Mouse (Mus musculus): ENCODE results near the gene Pakap. TPM values are rescaled to one million over a fixed set of nuclear protein-coding genes. Genes with fewer than 3 reads are reported as not detected.

The Pakap gene
- polyA plus RNA-seq, 1 experiment = 0.63 TPM

DNA sequence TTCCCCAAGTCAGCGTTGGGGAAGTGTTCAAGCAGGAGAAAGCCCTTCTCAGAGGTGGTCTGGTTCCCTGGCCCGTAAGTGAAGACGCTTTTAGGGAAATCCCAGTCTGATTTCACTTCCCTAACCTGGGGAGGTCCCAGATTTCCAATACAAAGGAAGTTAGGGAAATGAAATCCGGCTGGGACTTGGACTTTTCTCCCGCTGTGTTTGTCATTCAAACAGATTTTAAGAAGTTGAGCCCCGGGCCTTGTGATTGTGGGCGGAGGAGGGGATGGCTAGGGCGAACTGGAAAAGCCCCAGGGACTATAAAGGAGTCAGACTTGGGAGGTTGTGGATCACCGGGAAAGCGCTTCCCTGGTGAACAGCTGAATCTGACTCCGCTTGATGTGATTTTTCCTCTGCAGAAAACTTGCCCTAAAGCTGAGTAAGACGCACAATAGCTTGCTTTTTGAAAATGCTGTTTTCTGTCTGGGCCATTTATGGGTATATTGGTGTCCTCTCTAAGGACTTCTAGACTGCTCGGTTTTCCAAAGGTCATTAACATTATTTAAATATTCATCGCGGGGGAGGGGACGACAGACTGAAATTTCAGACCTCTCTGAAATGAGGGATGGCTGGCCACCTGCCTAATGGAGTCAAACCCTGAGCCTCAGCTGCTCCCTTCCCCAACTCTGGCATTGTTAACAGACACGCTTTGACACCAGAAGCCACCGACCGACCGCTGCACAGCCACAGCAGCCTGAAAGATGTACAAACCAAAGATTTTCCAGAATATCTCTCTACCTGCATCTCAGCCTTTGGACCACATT, 213.1 kb downstream of the Pakap start:
- no peak overlapping the region for H3K4me3 ChIP-seq (replicated peaks)
- peaks cover 22% of the 10 kb centered on the region for H3K4me1 ChIP-seq
- H3K9me3 ChIP-seq = no peaks in the 10 kb centered on the region
- H3K27me3 ChIP-seq (replicated peaks) = peaks cover 39% of the 10 kb centered on the region
- TF ChIP-seq GATA1 (IDR thresholded peaks at IDR 0.05; ENCODE audit: borderline replicate concordance, low read length) (no peak), FLI1 (IDR thresholded peaks at IDR 0.05; ENCODE audit: low read length) (no peak)
- no peaks in the 10 kb centered on the region for H3K36me3 ChIP-seq (replicated peaks; ENCODE audit: low read length)

DNA sequence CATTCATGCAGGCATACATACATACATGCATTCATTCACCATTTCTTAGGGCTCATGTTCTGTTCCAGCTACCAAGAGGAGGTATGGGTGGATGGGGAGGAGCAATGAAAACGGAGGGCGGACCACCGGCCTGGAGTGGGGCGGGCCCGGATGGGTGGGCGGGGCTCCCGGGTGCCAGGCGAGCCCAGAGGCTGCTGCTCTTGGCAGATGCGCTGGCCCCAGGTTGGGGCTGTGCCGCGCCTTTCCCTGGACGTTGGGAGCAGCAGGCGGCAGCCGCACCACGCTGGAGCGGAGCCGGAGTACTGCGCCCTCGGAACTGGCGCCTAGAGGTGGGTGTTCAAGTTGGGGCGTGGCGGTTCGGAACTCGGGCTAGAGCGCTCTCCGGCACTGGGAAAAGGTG, 214.0 kb downstream of the Pakap start:
- H3K4me1 ChIP-seq = peaks cover 20% of the 10 kb centered on the region
- H3K9me3 ChIP-seq = no peaks in the 10 kb centered on the region
- peaks cover 38% of the 10 kb centered on the region for H3K27me3 ChIP-seq (replicated peaks)
- peak overlapping the region; percentile 91 for H3K4me3 ChIP-seq (replicated peaks)
- no peak for TF ChIP-seq GATA1 (IDR thresholded peaks at IDR 0.05; ENCODE audit: borderline replicate concordance, low read length)
- TF ChIP-seq FLI1 (IDR thresholded peaks at IDR 0.05; ENCODE audit: low read length) = no peak
- no peaks in the 10 kb centered on the region for H3K36me3 ChIP-seq (replicated peaks; ENCODE audit: low read length)

DNA sequence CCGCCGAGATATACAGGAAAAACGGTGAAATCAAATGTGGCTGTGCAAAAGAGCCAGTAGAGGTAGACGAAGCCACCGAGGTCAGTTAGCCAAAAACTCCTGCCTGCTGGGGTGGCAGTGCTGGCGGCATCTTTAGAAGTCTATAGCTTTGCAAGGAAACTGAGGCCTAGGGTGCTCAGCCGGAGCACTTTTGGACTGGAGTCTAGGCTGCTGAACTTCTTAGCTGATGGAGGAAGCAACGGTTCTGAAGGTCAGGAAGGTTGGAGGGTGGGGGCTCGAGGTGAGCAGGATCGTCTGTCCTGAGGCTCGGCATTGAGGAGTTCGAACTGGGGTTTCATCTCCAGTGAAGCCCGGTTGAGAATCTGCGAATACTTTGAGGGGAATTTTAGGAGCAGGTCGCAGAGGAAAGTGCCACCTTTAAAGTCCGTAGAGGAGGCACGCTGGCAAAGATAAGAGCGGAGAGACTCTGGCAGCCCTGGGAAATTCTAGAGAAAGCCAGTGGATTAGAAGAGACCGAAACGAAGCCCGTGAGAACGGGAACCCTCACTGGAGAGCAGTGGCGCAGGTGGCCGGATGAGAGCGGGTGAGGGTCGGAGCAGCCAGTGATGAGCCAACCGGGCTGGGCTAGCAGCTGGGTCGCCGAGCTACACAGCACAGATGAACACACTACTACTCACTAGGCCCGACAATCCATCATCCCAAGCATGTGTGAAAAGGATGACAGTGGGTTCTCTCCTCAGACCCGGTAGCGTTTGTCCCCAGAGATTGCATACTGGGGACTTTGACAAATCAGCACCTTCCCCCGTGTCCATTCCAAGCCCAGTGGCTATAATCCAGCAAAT, 214.8 kb downstream of the Pakap start:
- Histone ChIP-seq H3K36me3 (replicated peaks; ENCODE audit: low read length) (no peaks in the 10 kb centered on the region), H3K4me3 (replicated peaks) (peak overlapping the region; percentile 91), H3K27me3 (replicated peaks) (peaks cover 37% of the 10 kb centered on the region), H3K4me1 (peaks cover 18% of the 10 kb centered on the region), H3K9me3 (no peaks in the 10 kb centered on the region)
- no peak for TF ChIP-seq FLI1 (IDR thresholded peaks at IDR 0.05; ENCODE audit: low read length)
- no peak for TF ChIP-seq GATA1 (IDR thresholded peaks at IDR 0.05; ENCODE audit: borderline replicate concordance, low read length)

DNA sequence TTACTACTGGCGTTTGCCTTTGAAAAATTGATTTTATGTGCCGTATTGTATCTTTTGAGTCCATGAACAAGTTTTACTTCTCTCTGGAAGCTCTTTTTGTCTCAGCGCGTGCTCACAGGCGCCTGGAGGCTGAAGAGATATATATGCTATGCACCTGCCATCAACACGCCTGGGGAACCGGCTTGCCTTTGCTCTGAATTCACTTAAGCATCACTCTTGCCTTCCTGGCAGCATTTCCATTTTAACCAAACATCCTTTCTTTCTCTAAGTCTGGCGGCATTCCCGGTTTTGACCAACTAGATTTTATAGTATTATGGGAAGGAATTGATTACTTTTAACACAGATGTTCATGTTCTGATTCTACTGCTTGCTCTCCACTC, 215.4 kb downstream of the Pakap start:
- Histone ChIP-seq H3K27me3 (replicated peaks) (peaks cover 36% of the 10 kb centered on the region), H3K4me1 (peaks cover 18% of the 10 kb centered on the region), H3K4me3 (replicated peaks) (peak overlapping the region; percentile 91), H3K36me3 (replicated peaks; ENCODE audit: low read length) (no peaks in the 10 kb centered on the region), H3K9me3 (no peaks in the 10 kb centered on the region)
- TF ChIP-seq FLI1 (IDR thresholded peaks at IDR 0.05; ENCODE audit: low read length) (no peak), GATA1 (IDR thresholded peaks at IDR 0.05; ENCODE audit: borderline replicate concordance, low read length) (no peak)

DNA sequence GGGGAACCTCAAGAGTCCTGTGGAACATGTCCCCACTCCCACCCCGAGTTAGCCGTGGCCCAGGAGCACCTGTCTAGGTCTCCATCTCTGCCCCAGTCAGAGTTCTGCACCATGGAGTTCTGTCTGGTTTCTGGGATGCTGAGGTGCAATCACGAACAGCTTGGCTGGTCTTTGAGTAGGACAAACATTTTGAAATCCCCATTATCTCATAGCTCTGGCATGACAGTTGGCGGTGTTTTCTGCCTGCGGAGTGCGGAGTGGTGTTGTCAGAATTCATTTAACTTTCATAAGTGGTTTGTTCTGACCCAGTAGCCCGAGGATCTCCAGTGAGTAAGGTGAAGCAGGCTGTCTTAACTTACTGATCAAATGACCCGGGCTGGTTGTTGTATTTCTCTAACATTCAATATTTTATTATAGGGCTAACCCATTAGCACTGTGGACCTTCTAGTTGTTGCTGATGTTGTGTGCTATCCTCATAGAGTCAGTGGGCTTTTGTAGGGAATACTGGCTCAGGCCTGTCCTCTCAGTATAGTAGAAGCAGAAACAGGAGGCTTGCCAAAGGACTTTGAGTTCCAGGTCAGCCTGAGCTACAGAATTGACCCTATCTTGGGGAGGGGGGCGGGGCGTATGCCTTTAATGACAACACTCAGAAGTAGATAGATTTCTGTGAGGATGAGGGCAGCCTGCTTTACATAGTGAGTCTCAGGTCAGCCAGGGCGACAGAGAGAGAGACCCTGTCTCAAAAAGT, 216.0 kb downstream of the Pakap start:
- Histone ChIP-seq H3K4me1 (peaks cover 22% of the 10 kb centered on the region), H3K9me3 (no peaks in the 10 kb centered on the region), H3K36me3 (replicated peaks; ENCODE audit: low read length) (no peaks in the 10 kb centered on the region), H3K27me3 (replicated peaks) (peaks cover 35% of the 10 kb centered on the region), H3K4me3 (replicated peaks) (no peak overlapping the region)
- TF ChIP-seq GATA1 (IDR thresholded peaks at IDR 0.05; ENCODE audit: borderline replicate concordance, low read length) = no peak
- TF ChIP-seq FLI1 (IDR thresholded peaks at IDR 0.05; ENCODE audit: low read length) = no peak

DNA sequence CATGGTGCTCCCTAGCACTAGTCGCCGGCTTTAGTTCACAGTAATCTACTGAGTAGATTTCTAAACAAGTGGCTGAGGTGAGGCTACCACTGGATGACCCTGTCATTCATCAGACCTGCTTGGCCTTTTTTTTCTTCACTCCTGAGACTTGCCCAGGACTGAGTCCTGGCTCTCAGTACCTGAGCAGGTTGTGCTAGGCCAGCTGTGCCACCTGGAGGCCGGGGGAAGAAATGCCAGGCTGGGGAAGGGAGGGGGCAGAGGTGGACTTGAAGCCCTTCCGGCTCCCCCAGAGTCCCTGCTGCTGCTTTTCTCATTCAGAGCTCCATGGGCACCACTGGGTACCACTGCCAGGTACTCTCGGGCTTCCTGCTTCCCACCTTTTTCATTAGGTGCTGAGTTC, 220.7 kb downstream of the Pakap start:
- Histone ChIP-seq H3K4me3 (replicated peaks) (no peak overlapping the region), H3K27me3 (replicated peaks) (peaks cover 5% of the 10 kb centered on the region), H3K36me3 (replicated peaks; ENCODE audit: low read length) (no peaks in the 10 kb centered on the region), H3K4me1 (peaks cover 6% of the 10 kb centered on the region), H3K9me3 (no peaks in the 10 kb centered on the region)
- TF ChIP-seq FLI1 (IDR thresholded peaks at IDR 0.05; ENCODE audit: low read length) = no peak
- TF ChIP-seq GATA1 (IDR thresholded peaks at IDR 0.05; ENCODE audit: borderline replicate concordance, low read length) = no peak

DNA sequence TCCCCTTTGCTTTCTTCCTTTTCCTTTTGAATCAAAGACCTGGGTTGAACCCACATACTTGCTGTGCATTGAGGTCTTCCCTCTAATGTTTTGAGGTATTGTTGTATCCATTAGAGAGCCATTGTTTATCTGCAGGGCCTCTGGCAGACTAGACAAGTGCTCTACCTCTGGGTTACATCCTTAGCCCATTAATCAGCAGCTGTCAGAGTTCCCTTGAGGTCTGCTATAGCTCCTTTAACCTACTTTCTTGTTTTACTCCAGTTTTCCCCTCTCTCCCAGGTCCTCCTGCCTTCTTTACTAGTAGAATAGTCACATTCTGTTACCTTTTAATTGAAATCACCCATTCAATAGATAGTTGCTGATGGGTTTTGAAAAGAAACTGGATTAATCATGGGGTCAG, 221.1 kb downstream of the Pakap start:
- Histone ChIP-seq H3K4me3 (replicated peaks) (no peak overlapping the region), H3K27me3 (replicated peaks) (peaks cover 3% of the 10 kb centered on the region), H3K36me3 (replicated peaks; ENCODE audit: low read length) (no peaks in the 10 kb centered on the region), H3K4me1 (peaks cover 9% of the 10 kb centered on the region), H3K9me3 (no peaks in the 10 kb centered on the region)
- TF ChIP-seq FLI1 (IDR thresholded peaks at IDR 0.05; ENCODE audit: low read length) (no peak), GATA1 (IDR thresholded peaks at IDR 0.05; ENCODE audit: borderline replicate concordance, low read length) (no peak)

DNA sequence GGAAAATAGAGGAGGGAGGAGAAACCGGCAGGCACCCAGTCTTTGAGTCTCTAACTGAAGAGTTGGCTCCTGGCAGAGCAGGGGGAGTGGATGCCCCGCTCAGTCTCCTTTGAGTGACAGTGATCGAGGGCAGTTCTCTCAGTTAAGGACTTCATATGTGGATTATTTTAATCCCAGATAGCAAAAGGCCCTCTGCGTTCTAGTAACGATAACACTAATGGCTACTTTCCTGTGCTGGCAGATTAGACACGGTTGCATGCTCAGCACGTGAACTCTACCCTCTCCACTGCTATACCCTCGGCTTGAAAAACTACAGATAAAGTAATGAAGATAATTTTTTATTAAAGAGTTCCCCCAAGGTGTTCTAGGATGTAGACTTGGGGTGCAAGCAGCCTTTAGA, 226.0 kb downstream of the Pakap start:
- Histone ChIP-seq H3K36me3 (replicated peaks; ENCODE audit: low read length) (no peaks in the 10 kb centered on the region), H3K27me3 (replicated peaks) (peaks cover 2% of the 10 kb centered on the region), H3K9me3 (no peaks in the 10 kb centered on the region), H3K4me1 (peaks cover 26% of the 10 kb centered on the region), H3K4me3 (replicated peaks) (no peak overlapping the region)
- TF ChIP-seq FLI1 (IDR thresholded peaks at IDR 0.05; ENCODE audit: low read length) (no peak), GATA1 (IDR thresholded peaks at IDR 0.05; ENCODE audit: borderline replicate concordance, low read length) (no peak)

DNA sequence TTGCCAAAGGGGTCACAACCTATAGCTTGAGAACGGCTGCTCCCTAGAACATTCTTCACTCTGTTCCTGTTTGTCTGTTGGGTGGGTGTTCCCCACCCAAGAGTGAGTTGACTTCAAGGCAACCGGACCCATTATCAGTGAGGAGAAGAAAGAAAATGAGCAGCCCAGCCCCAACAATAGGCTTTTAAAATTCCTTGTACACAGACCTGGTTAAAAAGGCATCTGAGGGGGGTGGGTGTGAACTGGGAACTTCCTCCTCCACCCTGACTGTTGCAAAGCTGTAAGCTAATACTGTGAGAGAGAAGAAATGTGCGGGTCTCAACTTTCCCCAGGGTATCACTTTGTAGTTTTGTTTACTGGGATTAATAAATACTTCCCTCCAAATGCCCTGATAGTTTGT, 226.6 kb downstream of the Pakap start:
- TF ChIP-seq FLI1 (IDR thresholded peaks at IDR 0.05; ENCODE audit: low read length) = no peak
- TF ChIP-seq GATA1 (IDR thresholded peaks at IDR 0.05; ENCODE audit: borderline replicate concordance, low read length) = no peak
- H3K4me1 ChIP-seq = peaks cover 31% of the 10 kb centered on the region
- no peaks in the 10 kb centered on the region for H3K9me3 ChIP-seq
- H3K36me3 ChIP-seq (replicated peaks; ENCODE audit: low read length) = no peaks in the 10 kb centered on the region
- no peak overlapping the region for H3K4me3 ChIP-seq (replicated peaks)
- peaks cover 2% of the 10 kb centered on the region for H3K27me3 ChIP-seq (replicated peaks)

Measured in megakaryocyte, embryonic 14.5 days (primary cell).